Mouse (Mus musculus): ENCODE measurements around the gene Mast4.

The Mast4 gene

DNA sequence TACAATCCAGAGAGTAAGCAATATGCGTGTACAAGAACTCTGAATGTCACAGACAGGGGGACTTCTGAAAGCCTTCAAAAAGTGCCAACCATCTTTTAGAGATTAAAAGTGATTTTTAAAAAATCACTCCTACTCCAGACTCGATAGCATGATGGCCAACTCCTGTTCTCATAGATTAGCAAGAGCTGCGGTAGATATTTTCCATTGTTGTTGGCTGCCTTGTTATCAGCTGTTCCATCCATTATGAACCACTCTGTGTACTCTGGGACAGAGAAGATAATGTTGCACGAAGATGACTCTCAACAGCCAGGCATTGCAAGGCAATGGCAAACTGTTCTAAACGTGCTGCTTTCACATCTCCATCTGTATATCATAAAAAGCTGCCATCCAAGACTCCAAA lies 360.4 kb downstream of the Mast4 start:
- DNase-seq (ENCODE audit: low read depth) = no peak

DNA sequence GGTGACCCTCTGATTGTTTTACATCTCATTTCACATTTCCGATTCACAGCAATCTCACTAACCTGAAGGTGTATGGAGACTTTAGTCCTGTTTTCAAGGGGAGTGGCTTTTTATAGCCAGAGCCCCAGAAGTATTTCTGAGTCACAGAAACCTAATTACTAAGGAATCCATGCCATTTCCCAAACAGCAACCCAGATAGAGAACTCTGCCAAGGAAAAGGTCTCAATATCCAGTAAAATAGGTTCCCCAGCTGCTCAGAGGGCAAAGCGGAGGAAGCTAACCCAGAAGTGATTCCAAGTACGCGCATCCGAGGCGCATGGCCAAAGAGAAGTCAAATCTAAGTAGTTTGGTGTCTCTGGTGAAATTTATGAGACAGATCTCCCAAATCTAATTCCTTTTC lies 370.8 kb downstream of the Mast4 start:
- DNase-seq (ENCODE audit: low read depth) = no peak

DNA sequence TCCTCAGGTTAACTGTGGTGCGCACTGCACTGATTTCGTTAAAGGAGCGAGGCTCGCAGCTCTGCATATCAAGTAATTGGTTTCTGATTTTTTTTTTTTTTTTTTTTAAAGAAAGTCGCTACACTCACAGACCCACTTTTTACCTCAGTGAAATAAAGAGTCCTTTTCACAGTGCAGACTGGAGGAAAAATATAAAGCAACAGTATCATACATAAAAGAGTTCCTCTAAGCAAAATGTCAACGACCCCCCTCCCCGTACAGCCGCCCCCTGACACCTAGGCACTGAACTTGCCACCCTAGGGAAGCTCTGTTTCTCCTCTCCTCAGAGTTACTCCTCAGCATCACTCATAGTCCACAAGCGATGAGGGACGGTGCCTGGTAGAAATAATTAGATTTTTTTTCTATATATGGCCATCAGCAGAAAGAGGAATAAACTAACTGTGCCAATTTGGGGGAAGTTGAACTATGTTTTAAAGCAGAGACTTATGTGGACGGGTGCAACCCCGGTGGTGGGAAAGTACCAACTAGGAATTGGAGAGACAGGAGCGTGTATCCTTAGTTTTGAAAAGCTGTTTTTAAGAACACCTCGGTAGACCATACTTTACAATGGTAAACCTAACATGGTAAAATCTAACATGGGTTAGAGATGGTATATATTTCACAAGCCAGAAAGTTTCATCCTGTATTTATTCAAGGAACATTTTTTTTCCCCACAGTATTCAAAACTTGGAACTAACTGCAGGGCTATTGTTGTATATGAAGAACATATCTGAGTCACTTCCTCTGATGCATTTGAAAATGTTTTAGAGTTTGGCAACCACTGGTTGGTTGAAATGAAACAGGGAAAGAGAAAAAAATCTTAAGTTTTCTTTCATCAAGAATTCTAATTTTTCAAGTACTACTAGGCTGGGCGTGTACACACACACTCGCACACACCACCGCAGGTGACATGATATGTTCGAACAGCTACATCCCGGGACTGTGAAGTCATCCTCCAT lies 375.7 kb downstream of the Mast4 start:
- no peak for DNase-seq (ENCODE audit: low read depth)

DNA sequence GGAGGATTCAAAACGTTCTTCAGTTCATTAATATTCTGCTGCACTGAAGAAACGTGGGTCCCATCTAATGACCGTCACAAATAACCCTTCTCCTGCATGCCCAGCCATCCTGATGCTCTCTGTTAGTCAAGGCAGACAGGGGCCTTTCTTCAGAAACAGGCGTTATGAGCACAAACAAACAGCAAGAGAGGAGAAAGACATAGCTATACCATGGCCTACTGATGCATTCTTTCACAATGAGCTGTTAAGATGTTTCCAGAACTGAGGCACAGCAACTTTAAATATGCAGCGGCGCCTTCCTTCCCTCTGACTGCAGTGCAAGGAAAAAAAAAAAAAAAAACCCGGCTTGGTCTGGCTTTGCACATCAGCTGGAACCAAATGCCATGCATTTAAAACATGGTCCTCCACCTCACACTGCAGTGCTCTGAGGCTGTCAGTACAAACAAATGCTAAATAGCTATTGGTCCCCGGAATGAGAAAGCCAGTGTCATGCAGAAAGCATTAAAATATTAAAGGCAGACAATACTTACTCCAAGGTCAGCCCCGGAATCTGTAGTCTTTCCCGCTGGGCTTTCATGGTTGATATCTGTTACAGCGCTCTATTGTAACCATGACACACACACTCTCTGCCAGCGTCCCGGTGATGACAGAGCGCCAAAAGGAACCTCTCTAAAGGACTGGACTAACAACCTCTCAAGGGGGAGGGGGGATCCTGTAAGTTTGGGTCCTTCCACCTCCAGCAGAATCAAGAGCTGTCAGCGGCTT lies 376.6 kb downstream of the Mast4 start:
- no peak for DNase-seq (ENCODE audit: low read depth)

DNA sequence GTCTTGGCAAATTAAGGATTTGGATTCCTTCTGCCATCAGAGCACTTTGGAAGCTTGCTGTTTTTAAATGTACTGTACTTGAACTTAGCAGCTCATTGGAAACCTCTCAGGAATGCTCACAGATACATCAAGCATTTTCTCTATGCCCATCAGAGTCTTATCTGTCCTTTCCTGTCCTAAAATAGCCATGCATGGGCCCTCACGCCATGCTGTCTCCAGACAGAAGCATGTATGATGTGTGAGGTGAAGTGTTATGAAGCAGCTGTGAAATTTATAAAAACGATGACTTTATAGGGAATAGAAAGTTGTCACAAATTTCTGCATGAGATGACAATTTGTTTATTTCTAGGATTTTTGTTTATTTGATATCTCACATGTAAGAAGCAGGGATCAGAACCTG lies 378.8 kb downstream of the Mast4 start:
- no peak for DNase-seq (ENCODE audit: low read depth)

DNA sequence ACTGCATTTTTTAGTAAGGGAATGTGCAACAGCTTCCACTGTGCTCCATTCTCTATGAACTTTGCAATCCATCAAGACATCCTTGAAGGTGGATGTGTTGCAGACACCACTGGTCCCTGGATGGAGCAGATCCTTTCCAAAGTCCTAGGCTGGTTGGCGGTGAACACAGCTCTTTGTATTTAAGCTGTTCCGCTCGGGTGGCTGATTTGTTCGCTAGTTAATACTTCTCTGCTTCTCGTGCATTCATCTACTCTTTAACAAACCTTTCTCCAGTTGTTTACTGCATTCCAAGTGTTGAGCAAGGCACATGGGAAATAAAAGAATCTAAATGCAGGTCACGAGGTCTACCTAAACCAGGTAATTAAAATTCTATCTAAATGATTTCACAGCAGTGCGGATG lies 384.5 kb downstream of the Mast4 start:
- DNase-seq (ENCODE audit: low read depth) = no peak

DNA sequence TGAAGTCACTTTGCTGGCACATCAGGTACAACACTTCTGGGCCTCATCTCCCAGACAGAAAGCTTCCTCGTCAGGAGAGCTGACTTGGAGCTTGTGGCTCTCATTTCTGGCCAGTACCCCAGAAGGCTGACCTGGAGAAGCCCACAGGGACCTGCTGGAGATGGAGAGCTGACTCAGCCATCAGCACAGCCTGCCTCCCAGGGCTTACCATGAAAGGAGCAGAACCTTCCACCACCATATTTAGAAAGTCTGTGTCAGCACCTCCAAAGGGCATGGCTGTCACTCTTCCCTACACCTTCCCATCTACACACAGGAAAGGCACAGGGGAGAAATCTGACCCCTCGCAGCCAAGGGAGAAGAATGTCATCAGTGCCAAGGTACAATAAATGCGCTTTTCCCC lies 385.3 kb downstream of the Mast4 start:
- DNase-seq (ENCODE audit: low read depth) = no peak

DNA sequence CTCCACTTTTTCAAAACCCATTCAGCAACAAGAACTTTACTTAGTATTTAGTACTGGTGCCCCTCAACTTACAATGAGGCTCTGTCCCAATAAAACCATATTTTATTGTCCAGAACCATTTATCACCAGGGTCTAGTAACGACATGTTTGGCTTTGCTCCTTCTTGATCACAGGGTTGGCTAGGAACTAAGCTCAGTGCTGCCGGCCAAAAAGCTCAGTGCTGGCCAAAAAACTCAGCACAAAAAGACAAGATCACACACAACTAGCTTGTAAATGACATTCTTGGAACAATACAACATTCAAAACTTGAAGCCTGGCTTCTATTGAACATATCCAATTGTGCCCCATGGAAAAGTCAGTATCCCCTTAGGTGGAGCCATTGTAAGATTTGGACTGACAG lies 386.8 kb downstream of the Mast4 start:
- no peak for DNase-seq (ENCODE audit: low read depth)

DNA sequence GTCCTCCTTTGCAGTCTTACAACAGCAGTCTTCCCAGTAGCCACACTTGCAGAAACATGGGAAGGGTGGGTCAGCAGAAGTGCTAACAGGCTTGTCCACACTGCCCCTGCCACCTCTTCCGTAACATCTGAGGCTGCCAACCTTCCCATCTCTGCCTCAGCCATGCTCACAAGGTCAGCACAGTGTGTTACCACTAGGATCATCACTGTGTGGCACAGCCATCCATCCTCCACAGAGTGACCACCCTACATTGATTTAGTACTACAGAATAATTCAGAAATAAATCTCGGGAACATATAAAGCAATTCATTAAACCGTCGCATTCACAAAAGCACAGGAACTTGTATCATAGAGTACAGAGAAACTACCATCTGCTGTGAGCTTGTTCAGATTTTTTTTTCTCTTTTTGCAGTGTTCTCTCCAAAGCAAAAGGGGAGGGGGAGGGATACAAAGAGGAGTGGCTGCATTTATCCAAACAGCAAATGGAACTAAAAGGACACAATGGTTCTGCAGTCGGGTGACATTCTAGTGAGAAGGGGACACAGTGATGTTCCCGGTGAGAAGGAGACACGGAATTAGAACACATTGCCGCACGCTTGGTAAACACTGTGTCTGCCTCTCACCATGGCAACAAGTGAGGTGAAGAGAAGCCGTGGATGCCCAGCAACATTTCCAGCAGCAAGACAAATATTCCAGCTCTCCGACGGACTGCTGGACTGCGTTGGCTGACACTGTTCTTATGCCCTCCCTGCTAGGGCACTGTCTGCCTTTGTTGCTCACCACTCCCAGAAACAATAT lies 388.1 kb downstream of the Mast4 start:
- no peak for DNase-seq (ENCODE audit: low read depth)

DNA sequence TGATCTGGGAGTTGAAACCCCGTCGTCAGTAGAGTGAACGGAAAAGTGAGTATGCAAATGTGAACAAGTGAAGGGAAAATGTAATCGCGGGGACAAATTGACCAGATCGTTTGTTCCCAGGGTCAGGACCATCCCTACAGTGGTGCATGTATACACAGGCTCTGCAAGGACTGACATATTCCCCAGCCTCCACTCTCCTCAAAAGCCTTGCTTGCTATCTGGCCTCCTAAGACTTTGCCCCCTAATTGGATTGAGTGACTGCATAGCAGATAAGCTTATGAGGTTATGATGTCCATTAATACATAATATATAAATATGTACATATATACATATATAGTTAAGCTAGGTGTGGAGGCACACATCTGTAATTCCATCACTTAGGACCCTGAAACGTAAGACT lies 388.8 kb downstream of the Mast4 start:
- DNase-seq (ENCODE audit: low read depth) = no peak

DNA sequence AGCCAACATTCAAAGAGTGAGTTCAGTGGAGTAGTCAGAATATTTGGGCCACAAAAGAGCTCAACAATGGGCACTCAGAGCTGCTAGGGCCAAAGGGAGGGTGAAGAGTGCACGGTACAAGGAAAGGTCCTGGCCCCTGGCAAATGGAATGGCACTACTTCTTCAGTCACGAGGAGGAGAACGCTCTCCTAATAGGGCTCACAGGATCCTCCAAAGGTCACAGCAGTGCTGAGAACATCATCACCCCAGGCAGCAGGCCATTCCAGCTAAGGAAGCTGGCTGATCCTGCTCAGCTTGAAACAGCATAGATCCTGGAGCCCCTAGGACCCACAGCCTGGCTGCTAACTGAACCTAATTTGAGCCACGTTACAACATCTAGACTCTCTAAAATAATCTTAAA lies 389.8 kb downstream of the Mast4 start:
- no peak for DNase-seq (ENCODE audit: low read depth)

DNA sequence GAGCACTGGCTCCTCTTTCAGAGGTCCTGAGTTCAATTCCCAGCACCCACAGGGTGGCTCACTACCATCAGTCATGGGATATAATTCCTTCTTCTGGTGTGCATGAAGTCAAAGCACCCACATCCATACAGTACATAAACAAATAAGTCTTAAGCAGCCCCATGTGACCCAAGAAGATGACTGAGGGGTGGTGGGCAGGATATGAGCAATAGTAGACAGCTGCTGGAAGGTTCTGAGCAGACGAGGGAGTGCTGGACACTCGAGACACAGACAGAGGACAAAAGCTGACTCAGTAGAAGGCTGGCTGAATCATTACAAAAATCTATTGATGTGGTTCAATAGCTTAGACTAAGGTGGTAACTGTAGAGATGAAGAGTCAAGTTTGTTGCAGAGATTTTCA lies 391.7 kb downstream of the Mast4 start:
- DNase-seq (ENCODE audit: low read depth) = no peak

DNA sequence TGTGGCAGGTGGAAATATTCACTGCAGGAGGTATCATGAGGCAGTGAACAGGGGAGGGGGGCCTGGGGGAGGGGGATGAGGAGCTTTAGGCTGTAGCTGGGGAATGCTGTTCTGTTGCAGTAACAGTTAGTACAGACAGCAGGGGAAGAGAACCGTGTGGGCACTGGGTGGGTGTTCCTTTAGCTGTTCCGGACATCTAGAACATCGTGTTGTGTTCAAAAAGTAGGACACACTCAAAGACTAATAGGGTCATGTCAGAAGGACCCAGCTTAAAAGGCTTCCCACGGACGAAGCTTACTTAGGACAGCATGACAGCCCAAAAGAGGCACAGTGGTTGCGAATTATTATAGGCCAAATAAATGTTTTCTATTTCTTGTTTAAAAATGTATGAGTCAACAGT lies 393.8 kb downstream of the Mast4 start:
- no peak for DNase-seq (ENCODE audit: low read depth)

DNA sequence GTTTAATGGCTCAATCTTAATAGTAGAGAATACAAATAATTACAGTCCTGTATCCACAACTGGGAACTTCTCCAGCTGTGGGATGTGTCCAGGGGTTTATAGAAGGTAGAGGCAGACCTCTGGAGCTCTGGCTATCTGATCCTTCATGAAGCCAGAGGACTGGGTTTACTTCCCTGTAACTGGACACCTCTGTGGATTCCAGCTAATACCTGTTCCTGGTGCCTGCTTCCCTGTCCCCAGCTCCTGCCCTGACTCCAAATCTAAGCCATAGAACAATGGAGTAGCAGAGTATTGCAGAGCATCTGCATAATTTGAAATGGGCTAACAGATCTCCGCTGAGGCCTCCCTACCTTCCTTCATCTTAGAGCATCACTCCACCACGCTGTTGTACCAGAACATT lies 398.1 kb downstream of the Mast4 start:
- DNase-seq (ENCODE audit: low read depth) = no peak

DNA sequence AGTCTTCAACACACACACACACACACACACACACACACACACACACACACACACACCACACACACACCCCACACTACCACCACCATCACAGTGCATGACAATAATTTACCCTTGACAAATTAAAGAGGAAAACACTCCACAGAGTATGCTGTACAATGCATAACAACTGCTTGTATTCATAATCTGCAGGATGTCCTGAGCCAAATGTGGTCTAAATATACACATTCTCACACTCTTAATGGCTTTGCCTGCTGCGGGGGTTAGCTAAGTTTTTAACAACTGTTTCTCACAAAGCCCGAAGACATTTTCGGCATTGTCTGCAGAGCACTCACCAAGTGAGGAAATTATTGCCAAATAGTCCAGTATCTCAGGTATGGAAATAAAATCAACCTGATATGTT lies 398.5 kb downstream of the Mast4 start:
- DNase-seq (ENCODE audit: low read depth) = no peak

DNA sequence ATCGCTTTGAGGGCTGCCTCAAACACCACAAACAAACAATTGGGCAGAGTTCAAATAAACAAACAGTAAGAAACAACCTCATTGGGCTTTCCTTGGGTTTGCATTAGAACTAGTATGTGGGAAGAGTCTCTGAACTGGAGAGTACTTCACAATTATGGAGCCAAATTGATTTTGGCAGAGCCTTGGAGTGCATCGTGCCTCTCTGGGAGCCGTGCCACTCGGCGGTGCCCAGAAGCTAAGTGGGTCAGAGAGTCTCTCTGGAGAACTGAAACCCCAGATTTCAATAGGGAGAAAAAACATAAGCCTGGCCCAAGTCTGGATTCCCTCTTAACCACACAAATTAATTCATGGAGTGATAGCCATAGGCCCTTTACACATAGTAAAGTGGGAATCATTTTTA lies 400.6 kb downstream of the Mast4 start:
- no peak for DNase-seq (ENCODE audit: low read depth)

DNA sequence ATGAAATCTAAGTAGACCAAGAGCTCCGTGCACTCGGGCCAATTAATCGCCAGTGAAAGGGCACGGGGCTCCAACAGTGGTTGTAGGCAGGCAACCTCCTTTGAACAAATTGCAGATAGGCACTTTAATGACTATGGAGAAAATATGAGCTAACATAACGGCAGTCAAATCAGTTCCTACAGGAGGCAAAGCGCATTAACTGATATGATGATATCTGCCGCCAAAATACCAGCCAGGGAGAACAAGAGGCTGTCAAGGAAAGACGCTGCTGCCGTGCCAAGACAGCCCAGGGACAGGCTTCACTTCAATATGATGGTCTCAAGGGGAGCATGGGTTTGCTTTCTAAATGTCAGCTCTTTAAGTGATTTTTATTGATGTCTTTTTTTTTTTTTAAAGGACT lies 401.9 kb downstream of the Mast4 start:
- no peak for DNase-seq (ENCODE audit: low read depth)

DNA sequence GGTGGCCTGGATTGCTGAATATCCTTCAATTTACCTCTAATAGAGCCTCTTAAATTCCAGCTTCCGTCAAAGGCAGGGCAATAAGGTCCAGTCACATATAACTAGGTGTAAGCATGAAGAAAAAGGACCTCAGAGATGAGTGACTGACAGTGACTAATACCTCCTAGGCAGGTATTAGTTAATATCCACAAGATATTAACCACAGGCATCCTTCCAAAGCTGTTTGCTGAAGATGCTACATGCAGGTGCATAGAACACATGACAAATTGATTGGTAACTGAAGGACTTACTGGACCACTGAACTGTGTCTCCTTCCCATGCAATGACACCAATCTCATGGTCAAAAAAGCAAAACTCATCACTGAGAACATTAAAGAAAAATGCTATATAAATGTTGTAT lies 402.3 kb downstream of the Mast4 start:
- DNase-seq (ENCODE audit: low read depth) = no peak

DNA sequence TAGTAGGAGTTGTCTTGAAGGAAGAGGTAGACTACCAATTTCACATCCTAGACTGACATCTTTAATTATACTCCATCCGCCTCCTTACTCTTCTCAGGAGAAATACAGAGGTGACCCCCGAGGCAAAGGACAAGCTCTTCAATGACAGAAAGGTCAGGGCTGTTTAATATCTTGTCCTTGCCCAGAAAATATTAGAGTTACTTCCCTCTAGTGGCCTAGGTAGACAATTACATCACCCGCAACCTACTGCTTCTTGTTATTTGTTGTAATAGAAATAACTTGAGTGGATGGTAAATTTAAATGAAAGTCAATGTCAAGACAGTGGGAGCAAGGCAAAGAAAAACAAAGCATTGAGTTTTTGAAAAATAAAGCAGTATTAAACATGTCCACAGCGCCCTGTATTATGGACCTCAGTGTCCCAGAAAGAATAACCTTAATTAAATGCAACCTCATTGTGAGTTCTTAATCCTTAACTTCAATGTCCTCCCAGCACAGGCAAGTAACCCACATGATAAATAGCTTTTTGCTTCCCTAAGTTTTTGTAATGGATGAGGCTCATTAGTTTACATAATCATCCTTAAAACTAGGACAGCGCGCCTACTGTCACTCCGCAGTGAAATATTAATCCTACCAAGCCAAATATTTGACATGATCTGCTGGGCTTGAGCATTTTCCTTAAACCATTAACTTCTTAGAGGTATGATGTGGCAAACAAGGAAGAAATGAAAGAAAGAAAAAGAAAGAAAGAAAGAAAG lies 408.3 kb downstream of the Mast4 start:
- DNase-seq (ENCODE audit: low read depth) = no peak

DNA sequence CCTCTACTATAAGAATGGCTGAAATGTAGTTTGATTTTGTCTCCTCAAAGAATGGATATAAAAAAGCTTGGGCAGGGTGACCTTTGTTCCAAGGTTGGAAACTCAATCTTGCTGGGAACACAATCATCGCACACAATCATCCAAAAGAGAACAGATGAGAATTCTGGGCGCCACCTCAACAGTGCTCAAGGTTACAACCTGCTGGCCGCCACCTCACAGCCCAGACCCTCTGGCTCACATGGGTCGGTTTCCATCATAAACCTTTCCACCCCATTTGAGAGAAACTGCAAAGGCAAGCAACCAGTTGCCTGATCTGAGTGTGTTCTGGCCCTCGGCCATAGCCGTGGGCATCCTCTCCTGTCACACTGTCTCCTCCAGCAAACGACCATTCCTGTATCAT lies 414.6 kb downstream of the Mast4 start:
- DNase-seq (ENCODE audit: low read depth) = no peak

DNA sequence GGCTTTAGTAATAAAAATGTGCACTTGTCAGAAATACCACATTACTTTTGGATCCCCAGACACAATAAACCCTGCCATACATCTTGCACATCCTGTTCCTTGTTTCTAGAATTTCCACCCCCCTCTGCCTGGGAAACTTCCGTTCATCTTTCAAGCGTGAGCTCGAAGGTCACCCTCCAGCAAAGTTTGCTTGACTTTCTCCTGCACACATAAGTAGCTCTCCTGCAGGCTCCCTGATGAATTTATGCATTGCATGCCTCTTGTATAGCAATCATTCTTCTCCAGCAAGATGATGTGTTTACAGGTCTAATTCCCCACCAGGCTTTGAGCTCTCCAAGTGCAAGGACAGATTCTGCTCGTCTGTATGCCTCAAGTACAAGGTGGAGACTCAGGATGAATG lies 415.7 kb downstream of the Mast4 start:
- no peak for DNase-seq (ENCODE audit: low read depth)

DNA sequence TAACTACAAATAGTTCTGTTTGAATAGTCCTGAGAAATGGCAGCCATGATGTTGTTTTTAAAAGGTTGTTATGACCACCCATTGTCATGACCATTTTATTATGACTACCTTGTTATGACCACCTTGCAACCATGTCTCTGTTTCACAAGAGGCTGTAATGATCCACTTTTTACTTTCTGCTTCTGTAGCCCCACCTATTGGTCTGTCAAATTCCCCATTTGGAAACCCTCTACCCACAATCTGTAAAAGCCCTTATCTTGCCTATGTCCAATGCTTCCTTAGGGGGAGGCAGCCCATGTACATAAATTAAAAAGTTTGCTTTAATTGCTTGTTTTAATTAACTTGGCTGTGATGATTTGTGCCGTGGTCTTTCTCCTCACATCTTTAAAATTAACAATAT lies 419.0 kb downstream of the Mast4 start:
- no peak for DNase-seq (ENCODE audit: low read depth)

Measured in naive thymus-derived CD4-positive, alpha-beta T cell, adult 2 months (primary cell).